Mouse (Mus musculus) cerebellum, postnatal 14 days (tissue): ENCODE data around the gene Nrxn3.
A peak's percentile ranks its signal among the peaks of the same experiment; 100 is the strongest.

ENCODE experiments used
- DNase-seq, 2 experiments: peaks; one replicate each; pipeline ENCODE4 v3.0.0; 2021; ENCODE audit warnings: mixed read lengths in 2 of 2

Gene Nrxn3

GRCm38 (mm10) chr12:90159911-90160310 is 1437.2 kb downstream of the Nrxn3 start:
- no peak for DNase-seq

GRCm38 (mm10) chr12:90166118-90166517 is 1443.4 kb downstream of the Nrxn3 start:
- DNase-seq = no peak

GRCm38 (mm10) chr12:90181566-90181965 is 1458.9 kb downstream of the Nrxn3 start:
- no peak for DNase-seq

- DNase-seq = peak; percentile 3 to 16
Observed at GRCm38 (mm10) chr12:90183021-90183420, 1460.3 kb downstream of the Nrxn3 start.

- DNase-seq = no peak
Observed at GRCm38 (mm10) chr12:90196161-90196560, 1473.5 kb downstream of the Nrxn3 start.

- DNase-seq = no peak
Observed at GRCm38 (mm10) chr12:90197994-90198393, 1475.3 kb downstream of the Nrxn3 start.

- no peak for DNase-seq
Observed at GRCm38 (mm10) chr12:90202501-90202900, 1479.8 kb downstream of the Nrxn3 start.

- DNase-seq = no peak
Observed at GRCm38 (mm10) chr12:90211410-90211809, 1488.7 kb downstream of the Nrxn3 start.

GRCm38 (mm10) chr12:90217060-90217459 is 1494.4 kb downstream of the Nrxn3 start:
- no peak for DNase-seq

GRCm38 (mm10) chr12:90229062-90229461 is 1506.4 kb downstream of the Nrxn3 start:
- no peak for DNase-seq

- no peak for DNase-seq
Observed at GRCm38 (mm10) chr12:90236093-90236492, 1513.4 kb downstream of the Nrxn3 start.

- no peak for DNase-seq
Observed at GRCm38 (mm10) chr12:90260301-90260700, 1537.6 kb downstream of the Nrxn3 start.

- DNase-seq = no peak
Observed at GRCm38 (mm10) chr12:90268111-90268510, 1545.4 kb downstream of the Nrxn3 start.

GRCm38 (mm10) chr12:90270763-90271379 is 1548.2 kb downstream of the Nrxn3 start:
- no peak for DNase-seq

- DNase-seq = peak; percentile 11 to 39
Observed at GRCm38 (mm10) chr12:90274621-90275236, 1552.1 kb downstream of the Nrxn3 start.

GRCm38 (mm10) chr12:90281236-90281635 is 1558.6 kb downstream of the Nrxn3 start:
- DNase-seq = no peak

GRCm38 (mm10) chr12:90283022-90283421 is 1560.3 kb downstream of the Nrxn3 start:
- DNase-seq = no peak

- peak; percentile 38 to 54 for DNase-seq
Observed at GRCm38 (mm10) chr12:90302671-90303070, 1580.0 kb downstream of the Nrxn3 start.

- peak; percentile 29 to 41 for DNase-seq
Observed at GRCm38 (mm10) chr12:90331806-90332205, 1609.1 kb downstream of the Nrxn3 start.

- DNase-seq = peak; percentile 39 to 76
Observed at GRCm38 (mm10) chr12:90332459-90332858, 1609.8 kb downstream of the Nrxn3 start.

- DNase-seq = no peak
Observed at GRCm38 (mm10) chr12:90337496-90338228, 1615.0 kb downstream of the Nrxn3 start.

- DNase-seq = no peak
Observed at GRCm38 (mm10) chr12:90338229-90338557, 1615.5 kb downstream of the Nrxn3 start.
